Mouse (Mus musculus) stomach, postnatal 0 days (tissue): ENCODE measurements at regions not wholly inside any gene's neighbourhood (a gene's known extent, or its start where the extent isn't known, plus 50 kb on each side); places are given as distances from the start of the nearest gene placed in this dataset.

Source experiments
- CTCF ChIP-seq: IDR thresholded peaks from 2 replicates; pipeline ENCODE4 v1.5.1; 2016; ENCODE audit warnings: antibody characterized with exemption, low read depth, mild to moderate bottlenecking, moderate library complexity
- EP300 ChIP-seq: optimal IDR thresholded peaks from 2 replicates; pipeline ENCODE3; 2016; ENCODE audit warnings: antibody characterized with exemption

GRCm38 (mm10) chr3:105211023-105211422, 144.4 kb downstream of the 4930564D02Rik start:
- TF ChIP-seq CTCF (no peak), EP300 (no peak)
